Mouse (Mus musculus) B cell, adult 67 days (primary cell): ENCODE data around the gene Kptn. TPM values are rescaled to one million over a fixed set of nuclear protein-coding genes. Genes with fewer than 3 reads are reported as not detected.

Experiments used
- total RNA-seq, 2 experiments: library from RNA; stranded (reverse); gene quantifications; 4 replicates each; pipeline ENCODE4 v1.2.4; 2023

The Kptn gene
- 10 to 100 TPM; 38.4 to 39.2 TPM for total RNA-seq

DNA sequence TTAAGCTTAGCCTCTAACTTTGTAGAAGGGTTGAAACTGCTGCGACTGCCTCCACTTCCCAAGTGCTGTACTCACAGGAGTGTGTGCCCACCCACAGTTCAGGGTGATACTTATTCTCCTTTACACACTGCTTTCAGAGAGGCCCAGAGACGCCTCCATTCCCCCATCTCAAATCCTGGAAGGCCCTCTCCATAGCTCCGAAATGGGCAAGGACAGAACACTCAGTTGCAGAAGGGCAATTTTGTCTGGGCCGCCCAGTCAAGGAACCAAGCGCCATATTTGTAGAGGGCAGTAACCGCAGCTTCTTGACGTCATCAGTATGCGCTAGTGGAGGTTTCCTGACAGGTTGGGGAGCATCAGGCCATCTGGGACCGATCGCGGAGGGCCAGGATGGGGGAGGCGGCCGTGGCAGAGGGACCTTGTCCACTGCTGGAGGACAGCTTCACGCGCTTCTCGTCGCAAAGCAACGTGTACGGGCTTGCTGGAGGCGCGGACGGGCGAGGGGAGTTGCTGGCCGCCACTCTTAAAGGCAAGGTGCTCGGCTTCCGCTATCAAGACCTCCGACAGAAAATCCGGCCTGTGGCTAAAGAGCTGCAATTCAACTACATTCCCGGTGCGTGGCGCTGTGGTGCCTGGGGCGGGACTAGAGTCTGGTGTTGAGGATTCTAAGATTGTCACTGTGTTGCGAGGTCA, at the start of gene Kptn:
Gene Kptn, plus strand, starts transcription at position 327 of the 693 bp plus-strand sequence.

DNA sequence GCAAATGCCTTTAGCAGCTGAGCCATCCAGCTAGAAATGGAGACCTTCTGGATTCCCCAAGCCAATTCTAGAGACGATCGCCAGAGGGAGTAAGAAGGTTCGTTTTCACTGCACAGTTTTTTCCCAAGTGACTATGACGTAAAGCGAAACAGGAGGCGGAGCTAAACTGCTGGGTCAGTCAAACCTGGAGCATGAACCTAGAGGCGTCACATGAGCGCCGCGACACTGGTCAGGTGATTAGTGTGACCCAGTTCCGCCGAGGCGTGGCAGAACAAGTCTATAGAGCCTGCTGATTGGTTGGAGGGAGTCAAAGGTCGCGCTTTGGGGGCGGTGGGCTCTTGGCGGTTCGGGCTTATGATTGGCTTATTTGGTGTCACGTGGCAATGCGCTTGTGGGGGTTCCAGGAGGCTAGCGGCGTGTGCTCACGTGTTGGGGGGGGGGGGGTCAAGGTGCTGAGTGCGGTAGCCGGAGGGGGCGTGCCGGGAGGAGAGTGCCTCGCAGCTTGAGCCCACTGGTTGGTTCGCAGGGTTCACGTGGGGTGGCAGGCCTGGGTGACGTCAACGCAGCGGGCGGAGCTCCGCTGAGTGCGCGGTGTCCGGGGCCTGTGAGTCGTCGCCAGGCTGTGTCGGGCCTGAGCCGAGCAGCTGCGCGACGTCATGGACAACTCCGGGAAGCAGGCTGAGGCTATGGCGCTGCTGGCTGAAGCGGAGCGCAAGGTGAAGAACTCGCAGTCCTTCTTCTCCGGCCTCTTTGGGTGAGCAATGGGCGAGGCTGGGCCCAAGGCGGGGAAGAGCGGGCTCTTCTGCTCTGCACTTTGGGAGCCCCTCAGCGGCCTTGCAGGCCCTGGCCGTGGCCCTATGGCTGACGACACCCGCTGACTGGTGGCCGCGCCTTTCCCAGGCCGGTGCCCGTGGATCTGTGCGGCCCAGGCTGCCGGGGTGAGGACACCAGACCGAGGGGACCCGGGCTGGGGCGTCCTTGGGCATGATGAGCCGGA, 21.4 kb upstream of the Kptn start, which contains the start of gene Napa:
Gene Napa, plus strand, starts transcription at position 438 of the 997 bp plus-strand sequence.

GRCm38 (mm10) chr7:16129421-16129845, 9.7 kb downstream of the Kptn start, which contains the start of gene Slc8a2:
Gene Slc8a2 (plus strand): TSS chr7:16129826.

GRCm38 (mm10) chr7:16174597-16175541, 55.2 kb downstream of the Kptn start, which contains the start of gene Meis3:
Gene Meis3 (plus strand): TSS chr7:16175090.

Other genes with a start within 250 kb of the Kptn start
- not detected for gene Crx, start 239.9 kb upstream of the Kptn start, total RNA-seq
- not detected for gene Crxos, start 237.3 kb upstream of the Kptn start, total RNA-seq
- gene Selenow, start 197.5 kb upstream of the Kptn start, total RNA-seq: 100 to 1,000 TPM; 140 to 155 TPM
- 100 to 1,000 TPM; 437 to 465 TPM for gene Nop53, start 173.8 kb upstream of the Kptn start, total RNA-seq
- 1 to 10 TPM; 7.5 to 8.2 TPM for gene Ehd2, start 152.3 kb upstream of the Kptn start, total RNA-seq
- 10 to 100 TPM; 75.2 to 82.1 TPM for gene Bicra, start 72.0 kb upstream of the Kptn start, total RNA-seq
- not detected for gene Zfp541, start 58.1 kb upstream of the Kptn start, total RNA-seq
- 100 to 1,000 TPM; 266 to 309 TPM for gene Napa, start 21.4 kb upstream of the Kptn start, total RNA-seq
- under 1 TPM; 0.09 to 0.18 TPM for gene Slc8a2, start 9.9 kb downstream of the Kptn start, total RNA-seq
- 10 to 100 TPM; 17.0 to 21.1 TPM for gene Meis3, start 55.2 kb downstream of the Kptn start, total RNA-seq
- gene Dhx34, start 102.1 kb downstream of the Kptn start, total RNA-seq: 10 to 100 TPM; 49.7 to 55.6 TPM
- 1 to 10 TPM; 2.6 to 4.1 TPM for gene C5ar2, start 124.3 kb downstream of the Kptn start, total RNA-seq
- under 1 TPM in 1 of 2 experiments, not detected in 1; 0.32 TPM for gene C5ar1, start 139.6 kb downstream of the Kptn start, total RNA-seq
- 10 to 100 TPM; 28.1 to 30.6 TPM for gene Inafm1, start 153.7 kb downstream of the Kptn start, total RNA-seq
- 100 to 1,000 TPM; 323 to 369 TPM for gene Ccdc9, start 166.9 kb downstream of the Kptn start, total RNA-seq
- gene Bbc3, start 188.5 kb downstream of the Kptn start, total RNA-seq: 1 to 10 TPM; 3.6 to 5.9 TPM